Mouse (Mus musculus) thymus, adult 2 months (tissue): ENCODE measurements around the gene Dapp1.

Source experiments
- CTCF ChIP-seq: fragments of 200-500 bp; IDR thresholded peaks from 2 replicates; pipeline ENCODE4 v1.5.1; 2012; ENCODE audit warnings: mild to moderate bottlenecking, control low read depth, low read length, moderate library complexity, borderline replicate concordance; ENCODE audit not compliant: control insufficient read depth, poor library complexity, insufficient read depth; ENCODE audit errors: extremely low read depth
- POLR2A ChIP-seq: fragments of 200-500 bp; IDR thresholded peaks from 2 replicates; pipeline ENCODE4 v1.6.1; 2012; ENCODE audit warnings: mild to moderate bottlenecking, low read length, control low read depth, moderate library complexity; ENCODE audit not compliant: control insufficient read depth, poor library complexity, insufficient read depth; ENCODE audit errors: extremely low read depth

- no peak for TF ChIP-seq CTCF
- TF ChIP-seq POLR2A, result no peak
Measured at GRCm38 (mm10) chr3:138016810-138017209, 35.5 kb upstream of the Dapp1 start.
